Comparison of ENCODE assay signal across 7 mouse cellular contexts in the genomic region with DNA sequence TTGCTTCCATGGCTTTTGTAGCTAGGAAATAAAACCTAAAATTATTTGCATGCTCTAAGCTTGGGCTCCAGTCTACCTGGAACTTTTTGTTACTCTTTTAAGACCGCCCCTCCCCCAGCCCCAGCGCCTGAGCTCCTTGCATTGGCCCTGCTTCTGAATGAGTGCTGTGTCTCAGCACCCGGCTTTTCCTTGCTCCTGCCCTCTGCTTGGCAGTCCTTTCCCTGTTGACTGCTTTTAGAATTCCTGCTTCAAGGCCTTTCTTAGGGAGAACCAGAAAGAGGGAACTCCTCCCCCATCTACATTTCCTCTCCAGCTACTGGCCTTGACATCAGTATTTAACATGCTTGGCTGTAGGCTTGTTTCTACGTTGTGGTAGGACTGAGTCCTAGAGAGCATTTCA. TPM values are rescaled to one million over a fixed set of nuclear protein-coding genes. Genes with fewer than 3 reads are reported as not detected.
DNase-seq lines count a peak whose midpoint lies in the region; ATAC-seq and TF ChIP-seq lines count a peak whose summit lies in the region.

No protein-coding gene starts in this region.

- H3K4me3 ChIP-seq in lung, postnatal 0 days (ENCODE audit: low read depth, low read length), result peak overlapping the region; percentile 16; the same call in 1 of the 2 replicates
- H3K4me3 ChIP-seq in embryonic facial prominence, embryonic 14.5 days (ENCODE audit: low read depth, low read length), result no peak overlapping the region
- peak overlapping the region; percentile 4; the same call in 1 of the 2 replicates for H3K4me3 ChIP-seq in intestine, embryonic 16.5 days (ENCODE audit: low read length)
- no peak overlapping the region for H3K4me3 ChIP-seq in midbrain, postnatal 0 days (ENCODE audit: low read depth, low read length)

- no peaks in the 10 kb centered on the region for H3K9me3 ChIP-seq in lung, postnatal 0 days (ENCODE audit: low read length)
- no peaks in the 10 kb centered on the region for H3K9me3 ChIP-seq in embryonic facial prominence, embryonic 14.5 days (ENCODE audit: control insufficient read depth, low read length)
- H3K9me3 ChIP-seq in intestine, embryonic 16.5 days (ENCODE audit: control insufficient read depth, low read length), result no peaks in the 10 kb centered on the region
- no peaks in the 10 kb centered on the region for H3K9me3 ChIP-seq in midbrain, postnatal 0 days (ENCODE audit: low read length)

- WGBS in lung, postnatal 0 days, result 17% methylated on average over 4 of the region's 4 CpGs
- 23% methylated on average over 4 of the region's 4 CpGs for WGBS in embryonic facial prominence, embryonic 14.5 days
- 28% methylated on average over 4 of the region's 4 CpGs for WGBS in intestine, embryonic 16.5 days
- WGBS in midbrain, postnatal 0 days, result 19% methylated on average over 4 of the region's 4 CpGs

- no peak for TF ChIP-seq EP300 in lung, postnatal 0 days (IDR thresholded peaks at IDR 0.05)

- peak; percentile 33 for DNase-seq in lung, postnatal 0 days (ENCODE audit: low spot score)
- DNase-seq in lung, postnatal 25 days (ENCODE audit: low spot score), result no peak
- DNase-seq in embryonic facial prominence, embryonic 14.5 days (ENCODE audit: low spot score), result peak; percentile 29
- peak; percentile 12 for DNase-seq in midbrain, postnatal 0 days (ENCODE audit: low spot score)
- no peak for DNase-seq in urinary bladder, adult 18-20 months (ENCODE audit: low spot score in 2 of 2)

- H3K9ac ChIP-seq in lung, postnatal 0 days (replicated peaks; ENCODE audit: low read depth), result no peak overlapping the region
- no peak overlapping the region for H3K9ac ChIP-seq in embryonic facial prominence, embryonic 14.5 days (ENCODE audit: low read depth, low read length)
- H3K9ac ChIP-seq in intestine, embryonic 16.5 days (ENCODE audit: low read depth, low read length), result no peak overlapping the region
- no peak overlapping the region for H3K9ac ChIP-seq in midbrain, postnatal 0 days (replicated peaks; ENCODE audit: low read length, poor library complexity, severe bottlenecking)

- peaks cover 11% of the 10 kb centered on the region; the same call in 1 of the 2 replicates for H3K4me1 ChIP-seq in lung, postnatal 0 days (ENCODE audit: insufficient read depth, low read depth, low read length)
- H3K4me1 ChIP-seq in embryonic facial prominence, embryonic 14.5 days (ENCODE audit: control insufficient read depth, insufficient read depth, low read length), result peaks cover 32% of the 10 kb centered on the region
- H3K4me1 ChIP-seq in intestine, embryonic 16.5 days (ENCODE audit: control insufficient read depth, insufficient read depth, low read length), result peaks cover 21% of the 10 kb centered on the region
- peaks cover 14% of the 10 kb centered on the region for H3K4me1 ChIP-seq in midbrain, postnatal 0 days (ENCODE audit: insufficient read depth, low read length)

- peak overlapping the region; percentile 11 for H3K27ac ChIP-seq in lung, postnatal 0 days (ENCODE audit: low read length)
- H3K27ac ChIP-seq in embryonic facial prominence, embryonic 14.5 days (replicated peaks; ENCODE audit: low read depth, low read length), result peak overlapping the region; percentile 66
- no peak overlapping the region for H3K27ac ChIP-seq in intestine, embryonic 16.5 days (ENCODE audit: low read length)
- no peak overlapping the region for H3K27ac ChIP-seq in midbrain, postnatal 0 days (ENCODE audit: low read depth, low read length)

- peak overlapping the region; percentile 46 for H3K4me2 ChIP-seq in lung, postnatal 0 days (replicated peaks; ENCODE audit: low read depth, low read length)
- H3K4me2 ChIP-seq in embryonic facial prominence, embryonic 14.5 days (ENCODE audit: low read depth, low read length), result peak overlapping the region; percentile 28
- no peak overlapping the region for H3K4me2 ChIP-seq in intestine, embryonic 16.5 days (ENCODE audit: low read depth, low read length)
- H3K4me2 ChIP-seq in midbrain, postnatal 0 days (ENCODE audit: low read depth, low read length, poor library complexity, severe bottlenecking), result peak overlapping the region; percentile 21

- H3K27me3 ChIP-seq in lung, postnatal 0 days (replicated peaks; ENCODE audit: insufficient read depth, low read length), result no peaks in the 10 kb centered on the region
- no peaks in the 10 kb centered on the region for H3K27me3 ChIP-seq in embryonic facial prominence, embryonic 14.5 days (replicated peaks; ENCODE audit: control insufficient read depth, insufficient read depth, low read length)
- H3K27me3 ChIP-seq in intestine, embryonic 16.5 days (replicated peaks; ENCODE audit: control insufficient read depth, insufficient read depth, low read length), result no peaks in the 10 kb centered on the region
- H3K27me3 ChIP-seq in midbrain, postnatal 0 days (ENCODE audit: insufficient read depth, low read length), result no peaks in the 10 kb centered on the region

- no peak for TF ChIP-seq CTCF in lung, postnatal 0 days (IDR thresholded peaks at IDR 0.05)
- TF ChIP-seq CTCF in midbrain, postnatal 0 days (IDR thresholded peaks at IDR 0.05), result no peak

- no peaks in the 10 kb centered on the region for H3K36me3 ChIP-seq in lung, postnatal 0 days (ENCODE audit: insufficient read depth, low read length)
- H3K36me3 ChIP-seq in embryonic facial prominence, embryonic 14.5 days (ENCODE audit: control insufficient read depth, insufficient read depth, low read length), result no peaks in the 10 kb centered on the region
- H3K36me3 ChIP-seq in intestine, embryonic 16.5 days (ENCODE audit: control insufficient read depth, insufficient read depth, low read length), result no peaks in the 10 kb centered on the region
- no peaks in the 10 kb centered on the region for H3K36me3 ChIP-seq in midbrain, postnatal 0 days (ENCODE audit: insufficient read depth, low read length)

- no peak for ATAC-seq in lung, postnatal 0 days
- no peak for ATAC-seq in embryonic facial prominence, embryonic 14.5 days (ENCODE audit: low read depth)
- ATAC-seq in intestine, embryonic 16.5 days, result no peak
- ATAC-seq in midbrain, postnatal 0 days (ENCODE audit: low FRiP score), result no peak
- ATAC-seq in monocyte, adult 5-6 weeks (replicated peaks; ENCODE audit: insufficient number of reproducible peaks, low FRiP score, low TSS enrichment, poor library complexity, severe bottlenecking), result no peak

RNA-seq across cellular contexts. Expression of gene Chka, which starts 4.0 kb away (rescaled TPM):
- 65.9 and 68.1 TPM in 2 replicates for polyA plus RNA-seq in lung, postnatal 0 days (2015; fragmentation: Nextera tagmentation; extraction: Ambion mirVana)
- 31.3 and 32.9 TPM in 2 replicates for polyA plus RNA-seq in embryonic facial prominence, embryonic 14.5 days (2014; fragmentation: Nextera tagmentation; extraction: Ambion mirVana)
- polyA plus RNA-seq in intestine, embryonic 16.5 days (2015; fragmentation: Nextera tagmentation; extraction: Ambion mirVana), result 57.8 and 67.5 TPM in 2 replicates
- total RNA-seq in midbrain, postnatal 0 days (2014; rRNA removed), result 62.7 and 69.1 TPM in 2 replicates
- 49.6 and 56.3 TPM in 2 replicates for polyA plus RNA-seq in midbrain, postnatal 0 days (2015; fragmentation: Nextera tagmentation; extraction: Ambion mirVana)
- 34.8 to 59.4 TPM (median 42.0 TPM) in 3 replicates for total RNA-seq in monocyte, adult 5-6 weeks (2017)

RNA-seq across cellular contexts. Expression of gene Tcirg1, which starts 51.3 kb away (rescaled TPM):
- polyA plus RNA-seq in lung, postnatal 0 days (2015; fragmentation: Nextera tagmentation; extraction: Ambion mirVana), result 31.8 and 33.1 TPM in 2 replicates
- polyA plus RNA-seq in embryonic facial prominence, embryonic 14.5 days (2014; fragmentation: Nextera tagmentation; extraction: Ambion mirVana), result 33.6 and 36.5 TPM in 2 replicates
- 73.3 and 84.5 TPM in 2 replicates for polyA plus RNA-seq in intestine, embryonic 16.5 days (2015; fragmentation: Nextera tagmentation; extraction: Ambion mirVana)
- 26.0 and 37.5 TPM in 2 replicates for total RNA-seq in midbrain, postnatal 0 days (2014; rRNA removed)
- polyA plus RNA-seq in midbrain, postnatal 0 days (2015; fragmentation: Nextera tagmentation; extraction: Ambion mirVana), result 13.2 and 14.1 TPM in 2 replicates
- 181 to 259 TPM (median 252 TPM) in 3 replicates for total RNA-seq in monocyte, adult 5-6 weeks (2017)

RNA-seq across cellular contexts. Expression of gene Ndufs8, which starts 57.0 kb away (rescaled TPM):
- polyA plus RNA-seq in lung, postnatal 0 days (2015; fragmentation: Nextera tagmentation; extraction: Ambion mirVana), result 203 and 225 TPM in 2 replicates
- polyA plus RNA-seq in embryonic facial prominence, embryonic 14.5 days (2014; fragmentation: Nextera tagmentation; extraction: Ambion mirVana), result 297 and 302 TPM in 2 replicates
- 412 and 424 TPM in 2 replicates for polyA plus RNA-seq in intestine, embryonic 16.5 days (2015; fragmentation: Nextera tagmentation; extraction: Ambion mirVana)
- total RNA-seq in midbrain, postnatal 0 days (2014; rRNA removed), result 165 and 197 TPM in 2 replicates
- 292 and 333 TPM in 2 replicates for polyA plus RNA-seq in midbrain, postnatal 0 days (2015; fragmentation: Nextera tagmentation; extraction: Ambion mirVana)
- total RNA-seq in monocyte, adult 5-6 weeks (2017), result 27.2 to 46.8 TPM (median 33.1 TPM) in 3 replicates

Comparison
In these comparisons a context has a peak if more than half of its experiments do, and no peak if none do; other contexts are left out.
1. DNase-seq: peak in lung, postnatal 0 days (single experiment), embryonic facial prominence, embryonic 14.5 days (single experiment) and midbrain, postnatal 0 days (single experiment); none in lung, postnatal 25 days (single experiment) and urinary bladder, adult 18-20 months (0 of 2).
2. H3K27ac ChIP-seq: peak in lung, postnatal 0 days (single experiment) and embryonic facial prominence, embryonic 14.5 days (single experiment); none in intestine, embryonic 16.5 days (single experiment) and midbrain, postnatal 0 days (single experiment).
3. H3K4me3 ChIP-seq: peak in lung, postnatal 0 days (single experiment) and intestine, embryonic 16.5 days (single experiment); none in embryonic facial prominence, embryonic 14.5 days (single experiment) and midbrain, postnatal 0 days (single experiment).